Mouse (Mus musculus) bone marrow macrophage, adult 2 months (primary cell): ENCODE measurements around the gene Batf3.
A peak's percentile ranks its signal among the peaks of the same experiment; 100 is the strongest.

ENCODE experiments used
- CTCF ChIP-seq: IDR thresholded peaks from 2 replicates; pipeline ENCODE4 v1.5.1; 2012; ENCODE audit warnings: low read depth, mild to moderate bottlenecking, low read length, moderate library complexity
- POLR2A ChIP-seq: IDR thresholded peaks from 2 replicates; pipeline ENCODE4 v1.6.1; 2012; ENCODE audit warnings: mild to moderate bottlenecking, low read depth, low read length, borderline replicate concordance

DNA sequence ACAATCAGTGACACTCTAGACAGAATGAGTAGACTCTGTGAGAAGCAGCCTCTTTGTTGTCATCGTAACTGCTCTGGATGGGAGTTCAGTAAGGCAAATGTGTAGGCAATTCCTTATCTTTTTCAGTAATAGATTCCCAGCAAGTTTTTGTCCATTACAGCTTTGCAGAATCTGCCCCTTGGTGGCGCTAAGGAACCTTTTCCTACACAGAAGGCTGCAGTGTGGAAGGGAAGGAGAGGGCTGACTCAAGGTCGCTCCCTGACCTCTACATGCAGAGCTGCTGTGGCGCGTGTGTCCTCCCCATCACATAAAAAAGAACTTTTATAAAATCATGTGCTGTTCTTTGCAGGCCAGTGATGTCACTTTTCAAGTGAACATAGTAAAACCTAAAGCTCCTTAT is 29.3 kb upstream of the Batf3 start:
- TF ChIP-seq CTCF (0 out of 2 replicates have a peak, but pooled peaks have one; percentile 25), POLR2A (no peak)
